Mouse (Mus musculus) gastrocnemius, postnatal 25 days (tissue): ENCODE data around the gene Tmem63c. TPM values are rescaled to one million over a fixed set of nuclear protein-coding genes. Genes with fewer than 3 reads are reported as not detected.
A peak's percentile ranks its signal among the peaks of the same experiment; 100 is the strongest.

Source experiments
- DNase-seq: peaks from one replicate; pipeline ENCODE4 v3.0.0; 2022
- long read RNA-seq, 2 experiments: library from polyadenylated mRNA; stranded (forward); transcript quantifications; one replicate each; pipeline ENCODE4 v2.0.0; 2021
- total RNA-seq, 2 experiments: library from RNA; stranded (reverse); gene quantifications; 1 replicate in 1 of 2; 2 replicates in 1 of 2; pipeline ENCODE4 v1.2.3; 2021

Tmem63c gene
- total RNA-seq, result not detected
- long read RNA-seq, experiment 1, result 0 reads
- long read RNA-seq, experiment 2, result 0 reads

- no peak for DNase-seq
These were observed at the start of gene Tmem63c for GRCm38 (mm10) chr12:87021040-87021439. TSS of gene Tmem63c (plus strand) at chr12:87021340.

- DNase-seq, result no peak
These were observed 47.9 kb upstream of the Tmem63c start for GRCm38 (mm10) chr12:86973216-86973615.

- no peak for DNase-seq
These were observed 47.4 kb upstream of the Tmem63c start for GRCm38 (mm10) chr12:86973706-86974105.

- DNase-seq, result peak; percentile 66
These were observed 46.5 kb upstream of the Tmem63c start for GRCm38 (mm10) chr12:86974387-86975288.

GRCm38 (mm10) chr12:86975761-86976160, 45.4 kb upstream of the Tmem63c start:
- no peak for DNase-seq

GRCm38 (mm10) chr12:86976511-86977168, 44.5 kb upstream of the Tmem63c start:
- no peak for DNase-seq

GRCm38 (mm10) chr12:86977833-86978232, 43.3 kb upstream of the Tmem63c start:
- no peak for DNase-seq

- no peak for DNase-seq
These were observed 40.0 kb upstream of the Tmem63c start for GRCm38 (mm10) chr12:86981180-86981579.

- DNase-seq, result peak; percentile 40
These were observed 37.5 kb upstream of the Tmem63c start for GRCm38 (mm10) chr12:86983470-86984193.

- DNase-seq, result no peak
These were observed 37.0 kb upstream of the Tmem63c start for GRCm38 (mm10) chr12:86984194-86984555.

- DNase-seq, result no peak
These were observed 34.6 kb upstream of the Tmem63c start for GRCm38 (mm10) chr12:86986562-86986961.

GRCm38 (mm10) chr12:86988227-86988626, 32.9 kb upstream of the Tmem63c start:
- no peak for DNase-seq

- no peak for DNase-seq
These were observed 31.8 kb upstream of the Tmem63c start for GRCm38 (mm10) chr12:86989378-86989777.

GRCm38 (mm10) chr12:86989890-86990754, 31.0 kb upstream of the Tmem63c start, which contains the start of gene Zdhhc22:
TSS of gene Zdhhc22 (minus strand) at chr12:86990430.
- no peak for DNase-seq

- DNase-seq, result no peak
These were observed 30.4 kb upstream of the Tmem63c start for GRCm38 (mm10) chr12:86990755-86991110.

- no peak for DNase-seq
These were observed 27.0 kb upstream of the Tmem63c start for GRCm38 (mm10) chr12:86994166-86994565.

- DNase-seq, result no peak
These were observed 26.4 kb upstream of the Tmem63c start for GRCm38 (mm10) chr12:86994776-86995175.

- no peak for DNase-seq
These were observed 25.2 kb upstream of the Tmem63c start for GRCm38 (mm10) chr12:86995931-86996330.

- DNase-seq, result no peak
These were observed 22.4 kb upstream of the Tmem63c start for GRCm38 (mm10) chr12:86998699-86999098.

- DNase-seq, result peak; percentile 9
These were observed 21.8 kb upstream of the Tmem63c start for GRCm38 (mm10) chr12:86999283-86999820.

GRCm38 (mm10) chr12:87000151-87000839, 20.8 kb upstream of the Tmem63c start:
- no peak for DNase-seq
